Mouse (Mus musculus): ENCODE measurements around the gene A430005L14Rik. TPM values are rescaled to one million over a fixed set of nuclear protein-coding genes. Genes with fewer than 3 reads are reported as not detected.

A430005L14Rik gene
- polyA plus RNA-seq, 1 experiment from 2014 or later = 50.5 TPM

DNA sequence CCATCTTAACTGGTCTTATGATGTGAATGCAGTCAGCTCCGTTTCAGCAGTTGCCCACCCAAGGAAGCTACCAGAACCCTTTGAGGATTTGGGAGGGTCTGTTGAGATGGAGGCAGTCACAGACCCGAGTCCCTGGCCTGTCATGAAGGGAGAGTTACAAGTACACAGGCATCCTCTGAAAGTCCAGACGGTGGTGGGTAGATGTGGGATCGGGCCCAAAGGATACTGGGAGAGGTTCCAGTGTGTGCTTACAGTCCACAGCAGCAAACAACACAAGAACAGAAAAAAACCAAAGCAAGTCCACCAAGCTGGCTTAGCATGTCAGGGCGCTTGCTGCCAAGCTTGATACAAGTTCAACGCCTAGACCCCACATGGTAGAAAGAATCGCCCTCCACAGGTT is 5.6 kb downstream of the A430005L14Rik start:
- Histone ChIP-seq H3K9ac (ENCODE audit: low read depth, low read length) (no peak overlapping the region), H3K4me2 (no peak overlapping the region), H3K27ac (ENCODE audit: low read depth, low read length) (no peak overlapping the region), H3K36me3 (ENCODE audit: control insufficient read depth, insufficient read depth, low read length) (peaks cover 10% of the 10 kb centered on the region), H3K4me1 (ENCODE audit: control insufficient read depth, insufficient read depth, low read length) (peaks cover 10% of the 10 kb centered on the region; the same call in 1 of the 2 replicates), H3K27me3 (ENCODE audit: control insufficient read depth, insufficient read depth, low read length) (no peaks in the 10 kb centered on the region), H3K9me3 (replicated peaks; ENCODE audit: control insufficient read depth, low read length) (no peaks in the 10 kb centered on the region), H3K4me3 (ENCODE audit: low read depth, low read length) (no peak overlapping the region)
- no peak for ATAC-seq (replicated peaks; ENCODE audit: insufficient number of reproducible peaks, low FRiP score, low TSS enrichment)
- 80% methylated on average over 7 of the region's 7 CpGs for WGBS (ENCODE audit: insufficient replicate concordance)

DNA sequence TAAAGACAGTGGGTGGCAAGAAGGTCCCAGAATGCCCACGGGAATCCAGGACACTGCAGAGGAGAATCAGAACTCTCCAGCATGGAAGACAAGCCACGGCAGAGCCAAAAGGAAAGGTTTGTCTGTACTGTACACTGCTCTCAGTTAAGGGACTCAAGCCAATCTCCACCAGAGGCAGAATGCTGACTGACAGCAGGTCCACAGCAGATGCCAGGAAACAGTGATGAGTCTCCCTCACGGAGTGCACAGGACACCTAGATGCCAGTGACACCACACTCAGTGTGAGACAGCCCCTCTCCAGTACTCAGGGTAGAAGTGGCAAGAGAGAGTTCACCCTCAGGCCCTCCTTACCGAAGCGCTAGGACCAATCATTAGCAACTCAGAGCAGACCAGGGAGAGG is 9.6 kb downstream of the A430005L14Rik start:
- WGBS (ENCODE audit: insufficient replicate concordance) = 82% methylated on average over 5 of the region's 5 CpGs
- no peaks in the 10 kb centered on the region for H3K27me3 ChIP-seq (ENCODE audit: control insufficient read depth, insufficient read depth, low read length)
- no peaks in the 10 kb centered on the region for H3K4me1 ChIP-seq (ENCODE audit: control insufficient read depth, insufficient read depth, low read length)
- H3K9me3 ChIP-seq (replicated peaks; ENCODE audit: control insufficient read depth, low read length) = no peaks in the 10 kb centered on the region
- ATAC-seq (replicated peaks; ENCODE audit: insufficient number of reproducible peaks, low FRiP score, low TSS enrichment) = no peak
- no peak overlapping the region for H3K9ac ChIP-seq (ENCODE audit: low read depth, low read length)
- no peak overlapping the region for H3K4me2 ChIP-seq
- H3K4me3 ChIP-seq (ENCODE audit: low read depth, low read length) = no peak overlapping the region
- H3K36me3 ChIP-seq (ENCODE audit: control insufficient read depth, insufficient read depth, low read length) = peaks cover 9% of the 10 kb centered on the region
- no peak overlapping the region for H3K27ac ChIP-seq (ENCODE audit: low read depth, low read length)

DNA sequence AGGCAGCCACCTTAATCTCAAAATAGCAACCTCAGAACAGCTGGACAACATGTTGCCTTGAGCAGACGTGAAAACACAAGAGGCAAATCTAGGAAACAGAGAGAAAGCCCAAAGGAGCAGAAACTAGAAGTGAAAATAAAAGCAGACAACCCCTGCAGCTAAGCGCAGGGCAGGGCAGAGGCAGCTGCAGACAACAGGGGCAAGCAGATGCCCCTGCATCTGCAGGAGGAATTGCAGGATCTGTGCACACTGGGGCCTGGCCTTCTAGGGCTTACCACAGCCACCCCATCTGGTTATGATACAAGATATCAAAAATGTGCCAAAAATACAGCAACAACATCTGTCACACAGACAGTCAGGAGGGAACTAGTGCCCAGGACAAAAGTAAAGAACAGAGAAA is 10.5 kb downstream of the A430005L14Rik start:
- no peak overlapping the region for H3K9ac ChIP-seq (ENCODE audit: low read depth, low read length)
- H3K4me3 ChIP-seq (ENCODE audit: low read depth, low read length) = no peak overlapping the region
- H3K36me3 ChIP-seq (ENCODE audit: control insufficient read depth, insufficient read depth, low read length) = peaks cover 3% of the 10 kb centered on the region; the same call in 1 of the 2 replicates
- H3K9me3 ChIP-seq (replicated peaks; ENCODE audit: control insufficient read depth, low read length) = no peaks in the 10 kb centered on the region
- 79% methylated on average over 2 of the region's 2 CpGs for WGBS (ENCODE audit: insufficient replicate concordance)
- H3K27me3 ChIP-seq (ENCODE audit: control insufficient read depth, insufficient read depth, low read length) = no peaks in the 10 kb centered on the region
- no peak overlapping the region for H3K27ac ChIP-seq (ENCODE audit: low read depth, low read length)
- H3K4me2 ChIP-seq = no peak overlapping the region
- ATAC-seq (replicated peaks; ENCODE audit: insufficient number of reproducible peaks, low FRiP score, low TSS enrichment) = no peak
- H3K4me1 ChIP-seq (ENCODE audit: control insufficient read depth, insufficient read depth, low read length) = no peaks in the 10 kb centered on the region

DNA sequence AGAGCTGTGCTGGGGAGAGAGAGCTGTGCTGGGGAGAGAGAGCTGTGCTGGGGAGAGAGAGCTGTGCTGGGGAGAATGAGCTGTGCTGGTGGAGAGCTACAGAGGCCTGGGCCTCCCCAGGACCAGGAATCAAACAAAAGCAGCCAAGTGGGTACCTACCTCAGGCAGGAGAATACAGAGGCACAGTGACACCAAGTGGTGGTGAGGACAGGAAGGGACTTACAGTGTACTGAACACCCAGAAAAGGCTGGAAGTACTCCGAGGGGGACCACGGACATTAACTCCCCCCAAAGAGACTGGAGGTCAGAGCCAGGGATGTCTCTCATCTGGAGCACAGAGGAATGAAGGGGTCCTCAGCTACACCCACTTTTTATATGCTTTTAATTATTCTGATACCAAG is 11.0 kb downstream of the A430005L14Rik start:
- no peak overlapping the region for H3K4me2 ChIP-seq
- H3K4me1 ChIP-seq (ENCODE audit: control insufficient read depth, insufficient read depth, low read length) = no peaks in the 10 kb centered on the region
- H3K9me3 ChIP-seq (replicated peaks; ENCODE audit: control insufficient read depth, low read length) = no peaks in the 10 kb centered on the region
- peaks cover 3% of the 10 kb centered on the region; the same call in 1 of the 2 replicates for H3K36me3 ChIP-seq (ENCODE audit: control insufficient read depth, insufficient read depth, low read length)
- H3K4me3 ChIP-seq (ENCODE audit: low read depth, low read length) = no peak overlapping the region
- no peaks in the 10 kb centered on the region for H3K27me3 ChIP-seq (ENCODE audit: control insufficient read depth, insufficient read depth, low read length)
- WGBS (ENCODE audit: insufficient replicate concordance) = 86% methylated on average over 2 of the region's 2 CpGs
- H3K9ac ChIP-seq (ENCODE audit: low read depth, low read length) = no peak overlapping the region
- no peak for ATAC-seq (replicated peaks; ENCODE audit: insufficient number of reproducible peaks, low FRiP score, low TSS enrichment)
- no peak overlapping the region for H3K27ac ChIP-seq (ENCODE audit: low read depth, low read length)

DNA sequence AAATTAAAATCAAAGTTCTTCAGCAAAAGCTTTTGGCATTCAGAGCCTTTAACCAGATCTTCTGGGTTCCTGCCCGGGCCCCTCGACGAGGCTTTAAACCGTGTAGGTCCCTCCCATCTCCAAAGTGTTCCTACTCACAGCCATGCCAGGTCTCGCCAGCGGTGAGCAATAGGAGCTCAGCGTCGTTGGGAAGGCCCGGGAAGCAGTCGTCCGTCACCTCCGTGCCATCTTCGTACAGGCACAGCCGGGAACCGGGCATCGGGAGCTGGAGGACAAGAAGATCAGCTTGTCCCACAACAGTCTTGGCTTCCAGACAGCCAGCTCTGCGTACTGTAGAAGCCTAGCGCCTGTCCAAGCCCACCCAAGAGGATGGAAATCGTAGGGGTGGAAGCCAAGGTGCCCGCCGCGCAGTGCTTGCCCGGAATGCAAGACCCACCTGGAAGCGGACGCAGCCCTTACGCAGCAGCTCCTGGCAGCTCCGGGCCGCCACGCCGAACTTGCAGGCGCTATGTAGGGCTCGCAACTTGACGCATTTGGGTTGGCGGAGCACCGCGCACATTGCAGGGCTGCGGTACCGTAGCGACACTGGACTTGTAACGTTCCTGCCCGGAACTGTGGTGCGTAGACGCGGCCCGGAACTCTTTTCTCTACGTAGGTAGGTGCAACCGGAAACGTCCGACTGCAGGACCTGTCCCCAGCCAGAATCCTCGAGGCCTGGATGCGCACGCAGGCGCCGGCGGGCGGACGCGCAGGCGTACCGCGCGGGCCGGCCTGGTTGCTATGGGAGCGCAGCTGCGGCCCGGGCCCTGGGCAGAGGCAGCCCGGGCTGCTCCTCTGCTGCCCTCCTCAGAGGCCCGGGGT is 17.6 kb downstream of the A430005L14Rik start, which contains the start of the genes Dffb and Cep104:
Dffb (minus strand) TSS at position 696 of the 861 bp plus-strand sequence.
Cep104 (plus strand) TSS at position 764 of the 861 bp plus-strand sequence.
- no peak within 1 kb of the TSS; the same call in 1 of the 2 replicates for H3K27ac ChIP-seq (ENCODE audit: low read depth, low read length)
- WGBS (ENCODE audit: insufficient replicate concordance) = 1% methylated on average over 68 of the region's 68 CpGs
- no peaks in the 10 kb centered on the region for H3K9me3 ChIP-seq (replicated peaks; ENCODE audit: control insufficient read depth, low read length)
- ATAC-seq (replicated peaks; ENCODE audit: insufficient number of reproducible peaks, low FRiP score, low TSS enrichment) = peak; percentile 91
- H3K9ac ChIP-seq (ENCODE audit: low read depth, low read length) = peak within 1 kb of the TSS; percentile 90
- peaks cover 4% of the 10 kb centered on the region for H3K4me1 ChIP-seq (ENCODE audit: control insufficient read depth, insufficient read depth, low read length)
- H3K27me3 ChIP-seq (ENCODE audit: control insufficient read depth, insufficient read depth, low read length) = no peaks in the 10 kb centered on the region
- peak within 1 kb of the TSS; percentile 96 for H3K4me2 ChIP-seq
- H3K4me3 ChIP-seq (ENCODE audit: low read depth, low read length) = peak within 1 kb of the TSS; percentile 84
- H3K36me3 ChIP-seq (ENCODE audit: control insufficient read depth, insufficient read depth, low read length) = peaks cover 6% of the 10 kb centered on the region

DNA sequence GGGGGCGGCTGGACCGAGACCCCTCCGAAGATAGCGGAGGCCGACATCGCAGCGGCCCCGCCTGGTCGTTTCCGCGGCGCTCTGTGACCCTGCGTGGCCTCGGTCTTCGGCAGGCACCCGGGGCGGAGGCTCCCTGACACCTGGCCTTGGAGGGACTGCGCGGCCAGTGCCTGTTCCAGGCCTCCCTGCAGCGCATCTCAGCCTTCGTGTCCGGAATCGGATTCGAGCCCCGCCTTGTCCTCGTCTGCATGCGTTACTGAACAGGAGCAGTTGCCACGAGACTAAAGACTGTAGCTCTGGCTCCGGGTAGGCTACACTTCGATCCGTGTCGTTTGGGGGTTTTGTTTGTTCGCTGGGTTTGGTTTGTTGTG is 18.2 kb downstream of the A430005L14Rik start:
- peak overlapping the region; percentile 84 for H3K4me3 ChIP-seq (ENCODE audit: low read depth, low read length)
- H3K9ac ChIP-seq (ENCODE audit: low read depth, low read length) = peak overlapping the region; percentile 90
- H3K36me3 ChIP-seq (ENCODE audit: control insufficient read depth, insufficient read depth, low read length) = peaks cover 4% of the 10 kb centered on the region
- H3K27me3 ChIP-seq (ENCODE audit: control insufficient read depth, insufficient read depth, low read length) = no peaks in the 10 kb centered on the region
- WGBS (ENCODE audit: insufficient replicate concordance) = 1% methylated on average over 33 of the region's 33 CpGs
- H3K27ac ChIP-seq (ENCODE audit: low read depth, low read length) = no peak overlapping the region
- H3K4me1 ChIP-seq (ENCODE audit: control insufficient read depth, insufficient read depth, low read length) = peaks cover 4% of the 10 kb centered on the region
- H3K9me3 ChIP-seq (replicated peaks; ENCODE audit: control insufficient read depth, low read length) = no peaks in the 10 kb centered on the region
- H3K4me2 ChIP-seq = peak overlapping the region; percentile 96
- peak; percentile 78 for ATAC-seq (replicated peaks; ENCODE audit: insufficient number of reproducible peaks, low FRiP score, low TSS enrichment)

DNA sequence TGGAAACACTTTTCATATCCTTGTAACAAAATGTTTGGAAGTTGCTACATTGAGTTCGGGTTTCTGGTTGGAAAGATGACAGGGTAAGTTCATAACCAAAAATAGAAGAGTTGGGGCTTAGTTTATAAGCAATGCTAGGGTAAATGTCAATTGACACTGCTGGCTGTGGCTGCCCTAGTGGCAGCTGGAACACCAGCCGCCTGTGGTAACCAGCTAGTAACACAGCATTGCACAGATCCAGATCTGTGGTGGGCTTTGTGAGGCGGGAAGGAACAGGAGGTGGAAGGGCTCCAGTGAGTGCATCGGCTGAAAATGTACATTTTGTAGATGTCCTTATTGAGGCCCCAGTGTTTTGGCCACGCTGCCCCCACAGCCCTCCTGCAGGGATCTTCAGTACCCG is 18.7 kb downstream of the A430005L14Rik start:
- H3K27me3 ChIP-seq (ENCODE audit: control insufficient read depth, insufficient read depth, low read length) = no peaks in the 10 kb centered on the region
- peaks cover 4% of the 10 kb centered on the region for H3K36me3 ChIP-seq (ENCODE audit: control insufficient read depth, insufficient read depth, low read length)
- peak overlapping the region; percentile 65; the same call in 1 of the 2 replicates for H3K9ac ChIP-seq (ENCODE audit: low read depth, low read length)
- peak overlapping the region; percentile 84 for H3K4me3 ChIP-seq (ENCODE audit: low read depth, low read length)
- no peak overlapping the region for H3K27ac ChIP-seq (ENCODE audit: low read depth, low read length)
- peaks cover 4% of the 10 kb centered on the region for H3K4me1 ChIP-seq (ENCODE audit: control insufficient read depth, insufficient read depth, low read length)
- WGBS (ENCODE audit: insufficient replicate concordance) = 43% methylated on average over 6 of the region's 6 CpGs
- H3K4me2 ChIP-seq = peak overlapping the region; percentile 96
- no peak for ATAC-seq (replicated peaks; ENCODE audit: insufficient number of reproducible peaks, low FRiP score, low TSS enrichment)
- no peaks in the 10 kb centered on the region for H3K9me3 ChIP-seq (replicated peaks; ENCODE audit: control insufficient read depth, low read length)

DNA sequence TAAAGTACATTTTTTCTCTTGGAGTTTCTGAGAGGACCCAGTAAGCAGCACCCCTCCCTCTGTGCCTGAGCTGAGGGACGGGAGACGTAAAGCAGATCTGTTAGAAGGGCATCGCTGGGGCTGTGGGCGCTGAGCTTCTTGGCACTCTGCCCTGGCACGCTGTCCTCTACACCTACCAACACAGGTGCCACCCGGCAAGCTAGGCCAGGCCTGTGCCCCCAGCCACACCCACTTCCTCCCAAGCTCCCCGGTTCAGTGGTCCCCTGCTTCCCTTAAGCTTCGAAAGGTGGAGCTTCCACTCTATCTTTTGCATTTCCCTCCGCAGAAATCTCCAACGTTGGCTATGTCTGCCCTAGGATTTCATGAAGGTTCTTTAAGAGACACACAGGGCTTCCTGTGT is 22.2 kb downstream of the A430005L14Rik start:
- Histone ChIP-seq H3K9me3 (replicated peaks; ENCODE audit: control insufficient read depth, low read length) (no peaks in the 10 kb centered on the region), H3K36me3 (ENCODE audit: control insufficient read depth, insufficient read depth, low read length) (peaks cover 15% of the 10 kb centered on the region), H3K4me1 (ENCODE audit: control insufficient read depth, insufficient read depth, low read length) (peaks cover 4% of the 10 kb centered on the region), H3K4me3 (ENCODE audit: low read depth, low read length) (no peak overlapping the region), H3K27me3 (ENCODE audit: control insufficient read depth, insufficient read depth, low read length) (no peaks in the 10 kb centered on the region), H3K4me2 (no peak overlapping the region), H3K9ac (ENCODE audit: low read depth, low read length) (no peak overlapping the region), H3K27ac (ENCODE audit: low read depth, low read length) (no peak overlapping the region)
- 90% methylated on average over 10 of the region's 10 CpGs for WGBS (ENCODE audit: insufficient replicate concordance)
- ATAC-seq (replicated peaks; ENCODE audit: insufficient number of reproducible peaks, low FRiP score, low TSS enrichment) = no peak
